Mouse (Mus musculus): ENCODE measurements around the gene Phf1. TPM values are rescaled to one million over a fixed set of nuclear protein-coding genes. Genes with fewer than 3 reads are reported as not detected.

Gene Phf1
- polyA plus RNA-seq, 1 experiment from 2014 or later: 6.4 TPM

DNA sequence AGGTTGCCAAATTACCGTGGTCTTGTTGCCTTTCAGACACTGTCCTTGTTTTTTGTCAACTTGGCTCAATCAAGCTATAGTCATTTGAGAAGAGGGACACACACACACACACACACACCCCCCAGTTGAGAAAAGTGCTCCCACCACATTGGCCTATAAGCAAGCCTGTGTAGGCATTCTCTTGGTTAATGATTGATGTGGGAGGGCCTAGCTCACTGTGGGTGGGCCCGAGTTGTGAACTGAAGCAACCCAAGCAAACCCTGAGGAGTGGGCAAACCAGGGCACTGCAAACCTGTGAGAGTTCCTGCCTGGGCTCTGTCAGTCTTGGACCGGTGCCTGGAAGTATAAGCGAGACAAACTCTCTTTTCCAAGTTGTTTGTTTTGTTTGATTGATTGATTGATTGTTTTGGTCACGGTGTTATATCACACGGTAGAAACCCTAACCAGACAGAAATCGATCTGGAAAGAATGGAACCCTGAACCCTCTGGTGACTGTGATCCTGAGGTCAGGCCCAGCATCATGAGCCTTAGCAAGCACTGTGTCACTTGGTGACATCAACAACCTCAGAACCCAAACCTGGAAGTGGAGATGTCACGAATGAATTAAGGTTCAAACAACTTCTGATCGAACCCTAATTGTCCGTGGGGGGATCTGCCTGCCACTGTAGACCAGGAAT is 52.8 kb downstream of the Phf1 start:
- Histone ChIP-seq H3K27ac (ENCODE audit: low read depth) (no peak overlapping the region), H3K36me3 (ENCODE audit: control insufficient read depth, insufficient read depth, low read length) (no peaks in the 10 kb centered on the region), H3K4me3 (ENCODE audit: low read depth, low read length) (no peak overlapping the region), H3K9ac (ENCODE audit: low read length) (no peak overlapping the region), H3K9me3 (ENCODE audit: control insufficient read depth, low read length) (no peaks in the 10 kb centered on the region), H3K27me3 (replicated peaks; ENCODE audit: control insufficient read depth, insufficient read depth, low read length) (no peaks in the 10 kb centered on the region), H3K4me1 (replicated peaks; ENCODE audit: control insufficient read depth, insufficient read depth, low read length) (no peaks in the 10 kb centered on the region), H3K4me2 (ENCODE audit: low read length) (no peak overlapping the region)
- no peak for DNase-seq (ENCODE audit: low spot score)
- WGBS: 67% methylated on average over 10 of the region's 10 CpGs
- ATAC-seq (replicated peaks; ENCODE audit: low FRiP score, low TSS enrichment, low read depth): no peak

Small RNA genes lying within 50 kb of the gene (microRNA-seq; reads per million reads assigned to microRNA genes)
- gene Gm27775: not detected
- gene Mir3083: not detected
- gene Mir6968: 1.1 reads per million, percentile 9 among the genes with 10 or more reads in this experiment

Other genes with a start within 250 kb of the Phf1 start
- 8.1 and 8.5 TPM in 2 replicates for gene Crebrf, start 217.4 kb upstream of the Phf1 start, polyA plus RNA-seq (2014; fragmentation: Nextera tagmentation; extraction: Ambion mirVana)
- 44.3 and 51.2 TPM in 2 replicates for gene Bnip1, start 152.0 kb upstream of the Phf1 start, polyA plus RNA-seq (2014; fragmentation: Nextera tagmentation; extraction: Ambion mirVana)
- 0.11 TPM in 1 of 2 replicates, not detected in the other for gene Nkx2-5, start 88.0 kb upstream of the Phf1 start, polyA plus RNA-seq (2014; fragmentation: Nextera tagmentation; extraction: Ambion mirVana)
- 5.2 and 8.1 TPM in 2 replicates for gene Kifc5b, start 16.0 kb upstream of the Phf1 start, polyA plus RNA-seq (2014; fragmentation: Nextera tagmentation; extraction: Ambion mirVana)
- 195 and 197 TPM in 2 replicates for gene Cuta, start 6.5 kb downstream of the Phf1 start, polyA plus RNA-seq (2014; fragmentation: Nextera tagmentation; extraction: Ambion mirVana)
- gene Syngap1, start 8.2 kb downstream of the Phf1 start, polyA plus RNA-seq (2014; fragmentation: Nextera tagmentation; extraction: Ambion mirVana): 2.2 and 2.4 TPM in 2 replicates
- 9.8 and 12.8 TPM in 2 replicates for gene Zbtb9, start 40.1 kb downstream of the Phf1 start, polyA plus RNA-seq (2014; fragmentation: Nextera tagmentation; extraction: Ambion mirVana)
- gene Bak1, start 96.0 kb downstream of the Phf1 start, polyA plus RNA-seq (2014; fragmentation: Nextera tagmentation; extraction: Ambion mirVana): 10.1 and 11.2 TPM in 2 replicates
- gene Itpr3, start 124.3 kb downstream of the Phf1 start, polyA plus RNA-seq (2014; fragmentation: Nextera tagmentation; extraction: Ambion mirVana): 14.2 and 16.5 TPM in 2 replicates
- gene Uqcc2, start 200.9 kb downstream of the Phf1 start, polyA plus RNA-seq (2014; fragmentation: Nextera tagmentation; extraction: Ambion mirVana): 335 and 353 TPM in 2 replicates
- 0.39 TPM in 1 of 2 replicates, not detected in the other for gene Ip6k3, start 234.7 kb downstream of the Phf1 start, polyA plus RNA-seq (2014; fragmentation: Nextera tagmentation; extraction: Ambion mirVana)